Mouse (Mus musculus): ENCODE data around the gene Auts2. TPM values are rescaled to one million over a fixed set of nuclear protein-coding genes. Genes with fewer than 3 reads are reported as not detected.
"Not testable (repeated sequence)": the region's sequence is repeated elsewhere in the genome, so short reads cannot be mapped to it uniquely, and the experiment has no call there.

The Auts2 gene
- 90.0 and 94.8 TPM in 2 replicates for polyA plus RNA-seq (2016; fragmentation: Nextera tagmentation; extraction: Ambion mirVana)

DNA sequence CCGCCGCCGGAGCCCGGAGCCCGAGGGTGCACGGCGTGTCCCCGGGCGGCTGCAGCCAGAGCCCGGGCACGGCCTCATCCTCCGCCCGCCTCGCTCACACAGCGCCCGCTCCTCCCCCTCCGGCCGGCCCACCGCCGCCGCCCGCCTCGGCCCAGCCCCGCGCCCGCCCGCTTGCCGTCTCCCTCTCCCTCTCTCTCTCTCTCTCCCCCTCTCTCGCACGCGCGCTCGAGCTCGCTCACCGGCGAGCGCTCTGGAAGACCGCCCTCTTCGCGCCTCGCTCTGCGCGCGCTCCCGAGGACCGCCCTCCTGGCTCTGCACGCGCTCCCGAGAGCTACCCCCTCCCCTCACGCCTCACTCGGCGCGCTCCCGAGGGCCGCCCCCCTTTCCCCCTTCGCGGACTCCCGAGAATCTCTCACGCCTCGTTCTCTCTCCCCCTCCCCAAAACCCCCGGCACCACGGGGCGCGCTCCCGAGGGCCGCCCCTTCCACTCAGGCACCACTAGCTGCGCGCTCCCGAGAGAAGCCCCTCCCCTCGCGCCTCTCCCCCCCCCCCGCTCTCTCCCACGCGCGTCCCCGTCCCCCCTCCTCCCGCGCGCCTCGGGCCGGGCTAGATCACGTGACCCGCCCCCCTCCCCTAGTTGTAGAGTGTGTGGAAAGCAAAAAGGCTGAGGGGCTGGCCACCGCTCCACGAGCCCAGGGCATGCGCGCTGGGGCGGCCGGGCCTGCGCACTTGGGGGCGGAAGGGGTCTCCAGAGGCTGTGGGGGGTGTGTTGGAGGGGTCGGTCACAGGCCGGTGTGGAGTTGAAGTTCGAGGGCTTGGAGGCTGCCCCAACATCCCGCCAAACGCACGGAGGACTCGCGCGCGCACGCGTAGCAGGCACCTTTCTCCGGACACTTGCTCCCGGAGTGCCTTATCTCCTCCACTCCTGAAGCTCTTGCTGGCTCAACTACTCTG lies at the start of gene Auts2:
Gene Auts2 (minus strand): TSS at position 227 of the 954 bp plus-strand sequence.
- Histone ChIP-seq H3K4me2 (peak within 1 kb of the TSS; percentile 76), H3K27ac (peak within 1 kb of the TSS; percentile 94), H3K9me3 (no peaks in the 10 kb centered on the region), H3K36me3 (replicated peaks) (no peaks in the 10 kb centered on the region), H3K4me1 (peaks cover 32% of the 10 kb centered on the region), H3K27me3 (peaks cover 10% of the 10 kb centered on the region; the same call in 1 of the 2 replicates), H3K4me3 (replicated peaks) (peak within 1 kb of the TSS; percentile 75), H3K9ac (peak within 1 kb of the TSS; percentile 93)
- ATAC-seq (ENCODE audit: low FRiP score), result peak; percentile 91
- 1% methylated on average over 76 of the region's 105 CpGs for WGBS

DNA sequence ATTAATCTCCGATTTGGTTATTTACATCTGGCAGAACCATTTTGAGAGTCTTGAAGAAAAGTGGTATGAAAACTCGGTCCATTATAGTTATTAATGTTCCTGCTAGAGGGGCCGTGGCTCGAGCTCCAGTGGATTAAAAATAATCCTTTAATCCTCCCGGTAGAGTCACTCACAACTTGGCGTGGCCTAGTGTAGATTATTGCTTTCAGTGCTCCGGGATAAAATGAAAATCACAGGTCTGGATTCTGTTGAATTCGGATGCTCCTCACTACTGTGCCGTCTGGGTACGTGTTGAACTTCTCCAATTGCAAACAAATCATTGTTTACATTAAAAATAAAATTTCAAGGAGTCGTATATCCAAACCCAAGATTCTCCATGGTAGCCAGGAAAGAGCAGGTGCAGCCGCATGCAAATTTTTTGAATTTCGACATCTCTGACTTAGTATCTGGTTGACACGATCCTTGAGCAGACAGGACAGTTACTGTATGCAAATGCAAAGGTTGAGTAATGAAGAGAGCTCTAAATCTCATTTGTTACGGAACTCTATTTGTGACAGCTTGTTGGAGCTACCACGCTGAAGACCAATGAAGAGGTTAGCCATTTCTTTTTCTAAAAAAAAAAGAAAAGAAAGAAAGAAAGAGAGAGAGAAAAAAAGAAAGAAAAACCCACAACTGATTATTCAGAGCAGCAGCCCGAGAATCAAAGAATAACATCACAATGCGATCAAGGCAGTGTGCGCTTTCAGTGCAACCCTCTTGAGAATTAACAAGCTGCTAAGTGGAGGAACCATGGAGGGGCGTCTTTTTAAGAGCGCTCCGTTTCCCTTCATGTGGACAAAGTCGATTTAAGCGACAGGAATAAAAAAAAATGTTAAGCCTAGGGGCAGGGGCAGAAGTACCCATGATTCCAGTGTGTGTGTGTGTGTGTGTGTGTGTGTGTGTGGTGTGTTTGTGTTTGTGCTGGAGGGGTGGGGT lies 48.9 kb upstream of the Auts2 start:
- Histone ChIP-seq H3K9me3 (no peaks in the 10 kb centered on the region), H3K9ac (no peak overlapping the region), H3K27ac (no peak overlapping the region), H3K27me3 (0 out of 2 replicates have a peak, but pooled peaks cover 4% of the 10 kb centered on the region), H3K4me1 (no peaks in the 10 kb centered on the region), H3K4me2 (no peak overlapping the region; the same call in 1 of the 2 replicates), H3K4me3 (replicated peaks) (no peak overlapping the region), H3K36me3 (replicated peaks) (no peaks in the 10 kb centered on the region)
- 59% methylated on average over 24 of the region's 24 CpGs for WGBS
- no peak for ATAC-seq (ENCODE audit: low FRiP score)

DNA sequence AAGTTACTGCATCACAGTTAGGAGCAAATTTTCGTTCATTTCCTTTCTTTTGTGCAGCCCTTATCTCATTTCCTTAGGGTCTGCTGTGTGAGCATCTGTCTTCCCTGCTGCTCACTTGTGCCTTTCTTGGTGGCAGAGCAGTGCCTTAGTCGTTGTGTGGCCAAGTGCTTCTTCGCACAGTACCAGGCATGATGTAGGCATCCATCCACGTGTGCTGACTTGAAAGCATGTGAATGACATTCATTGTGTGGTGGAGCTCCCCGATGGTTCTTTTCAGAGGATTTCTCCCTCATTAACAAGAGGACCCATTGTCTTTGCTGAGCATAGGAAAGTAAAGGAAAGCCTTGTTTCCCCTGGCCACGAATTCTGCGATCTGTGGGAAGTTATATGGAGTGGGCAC lies 36.6 kb upstream of the Auts2 start:
- no peak overlapping the region for H3K9ac ChIP-seq
- H3K27me3 ChIP-seq, result peaks cover 7% of the 10 kb centered on the region; the same call in 1 of the 2 replicates
- H3K27ac ChIP-seq, result no peak overlapping the region
- 26% methylated on average over 7 of the region's 7 CpGs for WGBS
- no peak overlapping the region for H3K4me3 ChIP-seq (replicated peaks)
- H3K4me1 ChIP-seq, result peaks cover 11% of the 10 kb centered on the region; the same call in 1 of the 2 replicates
- peaks cover 2% of the 10 kb centered on the region; the same call in 1 of the 2 replicates for H3K9me3 ChIP-seq
- no peak overlapping the region for H3K4me2 ChIP-seq
- ATAC-seq (ENCODE audit: low FRiP score), result no peak; the same call in 1 of the 2 replicates
- no peaks in the 10 kb centered on the region for H3K36me3 ChIP-seq (replicated peaks)

DNA sequence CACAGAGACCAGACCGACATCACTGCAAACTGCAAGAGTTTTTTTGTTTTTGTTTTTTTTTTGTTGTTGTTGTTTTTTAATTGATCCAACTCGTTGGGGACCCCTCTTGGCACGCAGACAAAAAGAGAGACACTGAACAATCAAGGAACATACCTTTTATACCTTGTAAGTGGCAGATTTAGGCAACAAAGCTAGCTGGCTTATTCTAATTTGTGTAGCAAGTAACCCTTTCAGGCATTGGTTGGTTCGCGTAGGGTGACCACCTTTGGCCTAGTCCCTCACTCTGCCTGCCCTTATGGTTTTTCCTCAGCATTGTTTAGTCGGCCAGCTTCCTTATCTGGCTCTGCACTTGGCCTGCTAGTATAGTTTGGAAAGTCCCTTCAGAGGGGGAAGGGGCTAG lies 17.6 kb upstream of the Auts2 start:
- H3K36me3 ChIP-seq (replicated peaks); H3K27me3 ChIP-seq; H3K9me3 ChIP-seq; H3K27ac ChIP-seq; H3K4me3 ChIP-seq (replicated peaks); ATAC-seq (ENCODE audit: low FRiP score); H3K9ac ChIP-seq; H3K4me1 ChIP-seq; H3K4me2 ChIP-seq: not testable (repeated sequence)
- WGBS, result 77% methylated on average over 6 of the region's 6 CpGs

DNA sequence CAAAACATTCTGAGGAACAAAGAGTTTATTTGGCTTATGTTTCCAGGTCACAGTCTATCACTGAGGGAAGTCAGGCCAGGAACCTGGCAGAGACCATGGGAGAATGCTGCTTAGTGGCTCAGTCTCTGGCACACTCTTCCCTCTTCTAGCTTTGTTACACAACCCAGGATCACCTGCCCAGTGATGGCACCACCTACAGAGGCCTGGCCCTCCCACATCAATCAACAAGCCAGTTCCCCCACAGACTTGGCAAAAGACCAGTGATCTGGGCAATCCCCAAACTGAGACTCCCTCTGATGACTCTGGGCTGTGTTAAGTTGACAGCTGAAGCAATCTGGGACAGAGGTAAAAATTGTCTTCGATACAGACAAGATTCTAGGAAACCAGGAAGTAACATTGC lies 2.6 kb upstream of the Auts2 start:
- Histone ChIP-seq H3K4me1 (peaks cover 11% of the 10 kb centered on the region), H3K9me3 (no peaks in the 10 kb centered on the region), H3K27me3 (peaks cover 15% of the 10 kb centered on the region; the same call in 1 of the 2 replicates), H3K27ac (no peak overlapping the region), H3K4me3 (replicated peaks) (no peak overlapping the region), H3K9ac (no peak overlapping the region), H3K4me2 (no peak overlapping the region), H3K36me3 (replicated peaks) (no peaks in the 10 kb centered on the region)
- ATAC-seq (ENCODE audit: low FRiP score), result no peak
- 88% methylated on average over 1 of the region's 1 CpGs for WGBS

DNA sequence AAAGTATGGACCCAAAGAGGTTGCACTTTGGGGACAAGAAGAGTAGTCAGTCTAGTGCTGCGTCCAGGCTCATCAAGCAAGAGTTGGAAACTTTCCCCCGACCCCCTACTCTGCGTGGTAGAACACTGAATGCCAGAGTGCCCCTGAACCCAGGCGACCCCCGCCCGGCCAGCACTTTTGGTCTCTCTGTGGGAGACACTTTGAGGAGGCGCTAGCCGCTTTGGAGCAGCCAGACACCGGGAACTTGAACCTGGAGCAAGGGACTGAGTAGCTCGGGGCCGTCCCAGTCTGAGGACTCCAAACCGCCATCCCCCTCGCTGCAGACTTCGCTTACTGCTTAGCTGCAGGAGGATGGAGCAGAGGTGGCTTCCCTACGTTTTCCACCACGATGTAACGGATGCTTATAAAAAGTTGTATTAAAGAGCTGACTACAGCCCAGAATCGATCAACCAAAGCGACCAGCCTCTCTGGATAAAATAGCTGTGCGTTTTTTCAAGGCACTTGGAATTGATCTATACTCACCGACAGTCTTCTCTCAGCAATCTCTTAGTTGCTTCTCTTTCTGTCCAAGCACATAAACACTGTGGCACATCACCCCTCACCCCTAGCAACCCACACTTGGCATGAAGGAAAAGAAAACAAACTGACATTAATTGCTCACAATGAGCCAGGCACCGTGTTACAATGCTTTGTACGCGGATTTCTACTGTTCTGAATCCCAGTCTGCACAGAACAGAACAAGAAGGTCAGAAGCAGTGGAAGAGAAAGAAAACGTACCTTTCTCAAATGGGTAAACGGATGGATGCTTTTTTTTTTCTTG lies 1.2 kb upstream of the Auts2 start:
- Histone ChIP-seq H3K36me3 (replicated peaks) (no peaks in the 10 kb centered on the region), H3K4me1 (peaks cover 25% of the 10 kb centered on the region), H3K27ac (peak overlapping the region; percentile 94), H3K4me2 (peak overlapping the region; percentile 76), H3K4me3 (replicated peaks) (peak overlapping the region; percentile 75), H3K27me3 (peaks cover 10% of the 10 kb centered on the region; the same call in 1 of the 2 replicates), H3K9ac (peak overlapping the region; percentile 93; the same call in 1 of the 2 replicates), H3K9me3 (no peaks in the 10 kb centered on the region)
- ATAC-seq (ENCODE audit: low FRiP score), result no peak
- WGBS, result 2% methylated on average over 26 of the region's 26 CpGs

DNA sequence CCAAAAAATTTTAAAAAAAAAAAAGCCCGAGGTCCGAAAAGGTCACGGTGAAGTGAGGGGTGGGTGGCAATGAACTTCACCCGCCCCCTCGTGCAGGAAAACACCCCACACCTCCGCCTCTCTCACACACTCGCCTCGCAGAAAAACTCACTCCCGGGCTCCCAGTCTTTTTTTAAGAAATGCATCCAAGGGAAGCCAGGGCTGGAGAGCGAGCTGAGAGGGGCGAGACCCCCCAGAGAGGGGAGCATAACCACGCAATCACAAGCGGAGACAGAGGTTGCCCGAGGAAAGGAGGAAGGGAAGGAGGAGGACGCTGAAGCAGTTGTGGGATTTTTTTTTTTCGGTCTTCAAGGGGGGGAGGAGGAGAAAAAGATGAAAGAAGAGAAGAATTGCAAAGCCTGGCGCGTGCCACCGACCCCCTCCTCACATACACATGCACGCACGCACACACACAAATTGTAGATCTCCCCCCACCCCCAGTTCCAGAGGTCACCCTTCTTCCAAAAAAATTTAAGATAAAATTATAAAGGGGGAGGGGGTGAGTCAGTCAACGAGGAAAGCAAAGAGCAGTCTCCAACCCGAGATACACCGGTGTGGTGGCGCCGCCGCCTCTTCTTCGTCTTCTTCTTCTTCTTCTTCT lies 643 bp downstream of the Auts2 start:
- ATAC-seq (ENCODE audit: low FRiP score), result peak; percentile 10
- no peaks in the 10 kb centered on the region for H3K9me3 ChIP-seq
- peak overlapping the region; percentile 93 for H3K9ac ChIP-seq
- H3K4me3 ChIP-seq (replicated peaks), result peak overlapping the region; percentile 75
- H3K4me1 ChIP-seq, result peaks cover 34% of the 10 kb centered on the region
- H3K36me3 ChIP-seq (replicated peaks), result no peaks in the 10 kb centered on the region
- peak overlapping the region; percentile 94 for H3K27ac ChIP-seq
- H3K27me3 ChIP-seq, result peaks cover 9% of the 10 kb centered on the region; the same call in 1 of the 2 replicates
- H3K4me2 ChIP-seq, result peak overlapping the region; percentile 76
- under 1% methylated on average over 28 of the region's 28 CpGs for whole genome bisulfite sequencing

DNA sequence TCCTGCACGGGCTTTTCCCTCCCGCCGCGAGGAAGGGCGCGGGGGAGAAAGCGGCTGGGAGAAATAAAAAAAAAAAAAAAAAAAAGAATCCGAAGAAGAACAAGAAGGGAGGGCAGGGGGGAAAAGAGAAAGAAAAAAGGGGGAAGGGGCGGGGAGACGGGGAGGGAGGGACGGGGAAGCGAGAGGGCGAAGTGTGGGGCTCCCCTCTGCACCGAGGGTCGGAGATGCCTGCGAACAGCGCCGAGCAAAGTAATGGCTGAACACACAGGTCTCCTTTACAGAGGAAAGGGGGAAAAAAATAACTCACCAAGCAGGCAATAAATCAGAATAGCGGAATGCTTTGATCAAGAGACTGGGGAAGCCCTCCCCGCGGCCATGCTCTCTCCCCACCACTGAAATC lies 1.2 kb downstream of the Auts2 start:
- H3K4me1 ChIP-seq, result peaks cover 34% of the 10 kb centered on the region
- H3K4me3 ChIP-seq (replicated peaks), result peak overlapping the region; percentile 75
- no peak for ATAC-seq (ENCODE audit: low FRiP score)
- no peaks in the 10 kb centered on the region for H3K9me3 ChIP-seq
- H3K9ac ChIP-seq, result peak overlapping the region; percentile 93
- WGBS, result under 1% methylated on average over 15 of the region's 21 CpGs
- peaks cover 7% of the 10 kb centered on the region; the same call in 1 of the 2 replicates for H3K27me3 ChIP-seq
- peak overlapping the region; percentile 76 for H3K4me2 ChIP-seq
- H3K27ac ChIP-seq, result peak overlapping the region; percentile 94
- H3K36me3 ChIP-seq (replicated peaks), result no peaks in the 10 kb centered on the region

DNA sequence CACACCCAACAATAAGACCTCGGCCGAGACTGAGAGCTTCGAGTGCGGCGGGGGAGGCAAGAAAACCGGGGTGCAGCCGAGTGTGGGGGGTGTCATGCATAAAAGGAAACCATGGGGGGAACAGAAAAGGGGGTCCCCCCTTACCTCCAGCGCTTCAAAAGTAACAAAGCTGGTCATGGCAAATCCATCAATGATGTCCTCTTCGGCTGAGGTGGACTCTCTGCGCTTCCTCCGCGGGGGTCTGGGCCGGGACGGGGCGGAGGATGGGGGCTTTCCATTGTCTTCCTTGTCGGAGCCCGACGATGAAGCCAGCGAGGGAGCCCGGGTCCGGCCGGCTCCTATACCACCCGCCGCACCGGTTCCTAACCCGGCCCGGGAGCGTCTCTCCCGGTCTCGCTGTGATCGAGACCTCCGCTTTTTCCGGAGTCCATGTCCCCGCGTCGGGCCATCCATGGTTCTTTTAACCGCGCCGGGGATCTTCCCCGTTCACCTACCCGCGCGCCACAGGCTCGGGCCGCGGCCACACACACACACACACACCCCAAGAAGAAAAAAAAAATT lies 1.7 kb downstream of the Auts2 start:
- no peaks in the 10 kb centered on the region for H3K36me3 ChIP-seq (replicated peaks)
- H3K4me3 ChIP-seq (replicated peaks), result peak overlapping the region; percentile 75
- ATAC-seq (ENCODE audit: low FRiP score), result 0 out of 2 replicates have a peak, but pooled peaks have one; percentile 7
- peaks cover 34% of the 10 kb centered on the region for H3K4me1 ChIP-seq
- WGBS, result under 1% methylated on average over 46 of the region's 46 CpGs
- peaks cover 7% of the 10 kb centered on the region; the same call in 1 of the 2 replicates for H3K27me3 ChIP-seq
- H3K4me2 ChIP-seq, result peak overlapping the region; percentile 76
- peak overlapping the region; percentile 94 for H3K27ac ChIP-seq
- H3K9me3 ChIP-seq, result no peaks in the 10 kb centered on the region
- peak overlapping the region; percentile 93 for H3K9ac ChIP-seq

DNA sequence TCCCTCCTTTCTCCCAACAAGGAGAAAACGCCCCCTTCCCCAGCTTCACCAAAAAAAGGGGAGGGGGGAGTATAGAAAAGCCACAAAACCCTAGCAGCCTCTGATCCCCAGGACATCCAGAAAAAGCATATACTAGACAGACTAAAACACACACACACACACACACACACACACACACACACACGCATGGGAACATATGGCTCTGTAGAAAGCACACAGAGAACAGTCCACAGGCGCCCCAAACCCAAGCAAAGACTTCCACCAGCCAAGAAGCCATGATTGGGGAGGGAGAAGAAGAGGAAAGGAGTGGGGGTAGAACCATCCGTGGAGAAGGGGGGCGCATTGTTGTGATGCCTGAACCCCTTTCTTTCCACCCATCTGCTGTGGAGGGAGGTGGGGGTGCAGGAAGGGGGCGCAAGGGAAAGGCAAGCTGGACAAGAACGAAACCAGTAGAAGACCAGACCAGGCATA lies 2.3 kb downstream of the Auts2 start:
- WGBS, result 1% methylated on average over 7 of the region's 7 CpGs
- Histone ChIP-seq H3K27ac (peak overlapping the region; percentile 94), H3K9ac (peak overlapping the region; percentile 93), H3K9me3 (no peaks in the 10 kb centered on the region), H3K4me3 (replicated peaks) (peak overlapping the region; percentile 75), H3K4me1 (peaks cover 39% of the 10 kb centered on the region), H3K36me3 (replicated peaks) (no peaks in the 10 kb centered on the region), H3K4me2 (peak overlapping the region; percentile 76), H3K27me3 (peaks cover 6% of the 10 kb centered on the region; the same call in 1 of the 2 replicates)
- ATAC-seq (ENCODE audit: low FRiP score), result no peak

All from forebrain, embryonic 12.5 days (tissue).